Mouse (Mus musculus): ENCODE results near the gene Pea15a. TPM values are rescaled to one million over a fixed set of nuclear protein-coding genes. Genes with fewer than 3 reads are reported as not detected.

The Pea15a gene
- polyA plus RNA-seq, 1 experiment from 2014 or later, result 91.8 TPM

DNA sequence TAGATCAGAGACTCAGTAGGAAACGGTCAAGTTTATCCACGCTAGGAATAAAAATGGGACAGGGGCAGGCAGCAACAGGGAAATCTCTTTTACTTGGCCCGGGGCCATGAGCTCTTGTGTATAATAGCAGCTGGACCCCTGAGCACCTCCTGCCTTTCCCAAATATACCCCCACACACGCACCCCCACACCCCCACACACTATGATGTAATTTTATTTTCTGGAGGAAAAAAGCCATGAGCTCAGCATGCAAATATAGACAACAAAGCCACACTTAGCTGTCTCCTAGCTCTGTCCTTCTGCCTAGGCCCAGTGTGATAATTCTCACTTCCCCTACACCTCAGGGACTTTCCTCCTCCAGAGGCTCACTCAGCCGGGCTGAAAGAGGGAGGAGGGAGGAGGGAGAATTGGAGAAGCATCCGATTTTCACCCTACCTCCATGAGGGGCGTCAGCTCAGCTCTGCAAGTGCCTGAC is 544 bp upstream of the Pea15a start:
- Histone ChIP-seq H3K4me3 (replicated peaks; ENCODE audit: low read depth, low read length) (peak overlapping the region; percentile 60), H3K4me1 (replicated peaks; ENCODE audit: insufficient read depth, low read length) (peaks cover 42% of the 10 kb centered on the region), H3K27ac (peak overlapping the region; percentile 88), H3K36me3 (ENCODE audit: insufficient read depth, low read length) (no peaks in the 10 kb centered on the region), H3K27me3 (ENCODE audit: insufficient read depth, low read length) (no peaks in the 10 kb centered on the region), H3K9me3 (replicated peaks; ENCODE audit: low read length) (no peaks in the 10 kb centered on the region), H3K4me2 (ENCODE audit: low read length) (peak overlapping the region; percentile 80), H3K9ac (ENCODE audit: low read depth, low read length) (peak overlapping the region; percentile 80; the same call in 1 of the 2 replicates)
- 6% methylated on average over 7 of the region's 7 CpGs for WGBS
- no peak for TF ChIP-seq CTCF (IDR thresholded peaks at IDR 0.05; ENCODE audit: low read depth)
- ATAC-seq (replicated peaks; ENCODE audit: low FRiP score, low read depth) (no peak), DNase-seq (ENCODE audit: low spot score) (peak; percentile 51)

- ATAC-seq (replicated peaks; ENCODE audit: low FRiP score, low read depth), result no peak
- no peaks in the 10 kb centered on the region for H3K27me3 ChIP-seq (ENCODE audit: insufficient read depth, low read length)
- no peaks in the 10 kb centered on the region for H3K36me3 ChIP-seq (ENCODE audit: insufficient read depth, low read length)
- peak overlapping the region; percentile 80 for H3K4me2 ChIP-seq (ENCODE audit: low read length)
- WGBS, result 14% methylated on average over 3 of the region's 3 CpGs
- peak overlapping the region; percentile 80 for H3K9ac ChIP-seq (ENCODE audit: low read depth, low read length)
- peak overlapping the region; percentile 60 for H3K4me3 ChIP-seq (replicated peaks; ENCODE audit: low read depth, low read length)
- DNase-seq (ENCODE audit: low spot score), result no peak
- H3K27ac ChIP-seq, result peak overlapping the region; percentile 88; the same call in 1 of the 2 replicates
- no peaks in the 10 kb centered on the region for H3K9me3 ChIP-seq (replicated peaks; ENCODE audit: low read length)
- peaks cover 53% of the 10 kb centered on the region for H3K4me1 ChIP-seq (replicated peaks; ENCODE audit: insufficient read depth, low read length)
- TF ChIP-seq CTCF (IDR thresholded peaks at IDR 0.05; ENCODE audit: low read depth), result no peak
Measured at GRCm38 (mm10) chr1:172205741-172206087, 890 bp downstream of the Pea15a start.

- no peak overlapping the region; the same call in 1 of the 2 replicates for H3K9ac ChIP-seq (ENCODE audit: low read depth, low read length)
- 0 out of 2 replicates have a peak, but pooled peaks cover 2% of the 10 kb centered on the region for H3K36me3 ChIP-seq (ENCODE audit: insufficient read depth, low read length)
- H3K27ac ChIP-seq, result peak overlapping the region; percentile 79
- H3K4me2 ChIP-seq (ENCODE audit: low read length), result peak overlapping the region; percentile 80
- 41% methylated on average over 15 of the region's 15 CpGs for WGBS
- TF ChIP-seq CTCF (IDR thresholded peaks at IDR 0.05; ENCODE audit: low read depth), result no peak
- ATAC-seq (replicated peaks; ENCODE audit: low FRiP score, low read depth), result no peak
- DNase-seq (ENCODE audit: low spot score), result no peak
- H3K4me1 ChIP-seq (replicated peaks; ENCODE audit: insufficient read depth, low read length), result peaks cover 53% of the 10 kb centered on the region
- no peaks in the 10 kb centered on the region for H3K27me3 ChIP-seq (ENCODE audit: insufficient read depth, low read length)
- no peaks in the 10 kb centered on the region for H3K9me3 ChIP-seq (replicated peaks; ENCODE audit: low read length)
- peak overlapping the region; percentile 60; the same call in 1 of the 2 replicates for H3K4me3 ChIP-seq (replicated peaks; ENCODE audit: low read depth, low read length)
Measured at GRCm38 (mm10) chr1:172204814-172205740, 1.5 kb downstream of the Pea15a start.

GRCm38 (mm10) chr1:172204033-172204813 is 2.4 kb downstream of the Pea15a start:
- Histone ChIP-seq H3K27me3 (ENCODE audit: insufficient read depth, low read length) (no peaks in the 10 kb centered on the region), H3K9me3 (replicated peaks; ENCODE audit: low read length) (no peaks in the 10 kb centered on the region), H3K4me2 (ENCODE audit: low read length) (peak overlapping the region; percentile 80), H3K9ac (ENCODE audit: low read depth, low read length) (0 out of 2 replicates have a peak overlapping the region, but pooled peaks have one; percentile 5), H3K4me1 (replicated peaks; ENCODE audit: insufficient read depth, low read length) (peaks cover 53% of the 10 kb centered on the region), H3K4me3 (replicated peaks; ENCODE audit: low read depth, low read length) (no peak overlapping the region), H3K36me3 (ENCODE audit: insufficient read depth, low read length) (peaks cover 11% of the 10 kb centered on the region; the same call in 1 of the 2 replicates), H3K27ac (peak overlapping the region; percentile 79)
- DNase-seq (ENCODE audit: low spot score), result peak; percentile 71
- no peak for ATAC-seq (replicated peaks; ENCODE audit: low FRiP score, low read depth)
- 19% methylated on average over 9 of the region's 9 CpGs for WGBS
- no peak for TF ChIP-seq CTCF (IDR thresholded peaks at IDR 0.05; ENCODE audit: low read depth)

DNA sequence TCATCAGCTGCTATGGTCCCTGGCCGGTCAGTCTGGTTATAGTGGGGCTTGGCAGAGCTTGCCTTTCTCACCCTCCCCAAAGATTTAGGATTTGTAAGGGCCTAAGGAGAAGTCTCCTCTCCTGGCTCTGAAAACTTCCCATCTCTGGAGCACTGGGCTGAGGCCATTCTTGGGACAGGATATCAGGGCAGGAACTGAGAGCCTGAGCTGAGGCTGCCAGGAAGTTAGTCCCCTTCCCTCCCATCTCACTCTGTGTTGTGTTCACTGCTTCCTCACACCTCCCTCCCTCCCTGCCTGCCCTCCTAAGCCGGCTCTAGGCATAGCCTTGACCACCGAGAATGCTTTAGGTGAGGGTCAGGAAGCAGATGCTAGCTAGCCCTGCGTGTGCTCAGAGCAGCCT is 3.0 kb downstream of the Pea15a start:
- DNase-seq (ENCODE audit: low spot score) (peak; percentile 62), ATAC-seq (replicated peaks; ENCODE audit: low FRiP score, low read depth) (no peak)
- WGBS, result 14% methylated on average over 4 of the region's 4 CpGs
- TF ChIP-seq CTCF (IDR thresholded peaks at IDR 0.05; ENCODE audit: low read depth), result no peak
- H3K9ac ChIP-seq (ENCODE audit: low read depth, low read length), result 0 out of 2 replicates have a peak overlapping the region, but pooled peaks have one; percentile 5
- H3K9me3 ChIP-seq (replicated peaks; ENCODE audit: low read length), result no peaks in the 10 kb centered on the region
- H3K4me3 ChIP-seq (replicated peaks; ENCODE audit: low read depth, low read length), result no peak overlapping the region
- H3K27ac ChIP-seq, result peak overlapping the region; percentile 79
- H3K36me3 ChIP-seq (ENCODE audit: insufficient read depth, low read length), result peaks cover 14% of the 10 kb centered on the region; the same call in 1 of the 2 replicates
- 0 out of 2 replicates have a peak overlapping the region, but pooled peaks have one; percentile 9 for H3K4me2 ChIP-seq (ENCODE audit: low read length)
- no peaks in the 10 kb centered on the region for H3K27me3 ChIP-seq (ENCODE audit: insufficient read depth, low read length)
- H3K4me1 ChIP-seq (replicated peaks; ENCODE audit: insufficient read depth, low read length), result peaks cover 53% of the 10 kb centered on the region
